Mouse (Mus musculus) embryonic fibroblast, embryonic 13.5 days (primary cell): ENCODE measurements around the gene Lamp5. TPM values are rescaled to one million over a fixed set of nuclear protein-coding genes. Genes with fewer than 3 reads are reported as not detected.

ENCODE experiments used
- H3K27ac ChIP-seq: 2 replicates; pipeline ENCODE4 v1.5.1; 2012; ENCODE audit warnings: low read length, control low read depth, inconsistent platforms; ENCODE audit not compliant: insufficient read depth
- H3K4me1 ChIP-seq: 2 replicates; pipeline ENCODE4 v1.6.1; 2011; ENCODE audit warnings: low read length; ENCODE audit not compliant: control insufficient read depth, insufficient read depth
- H3K4me3 ChIP-seq: 2 replicates; pipeline ENCODE4 v1.5.1; 2011; ENCODE audit warnings: mild to moderate bottlenecking, control low read depth, low read length; ENCODE audit not compliant: insufficient read depth
- CTCF ChIP-seq: IDR thresholded peaks from 2 replicates; pipeline ENCODE4 v1.5.1; 2011; ENCODE audit warnings: mild to moderate bottlenecking, control low read depth, low read length, moderate library complexity, borderline replicate concordance; ENCODE audit not compliant: insufficient read depth
- POLR2A ChIP-seq: IDR thresholded peaks from 2 replicates; pipeline ENCODE4 v1.6.1; 2011; ENCODE audit warnings: low read depth, mild to moderate bottlenecking, control low read depth, low read length, moderate library complexity
- polyA plus RNA-seq: library from polyadenylated mRNA; stranded (reverse); fragments of >200 nt; gene quantifications from 2 replicates; pipeline ENCODE4 v1.2.4, GENCODE M21; 2011; ENCODE audit warnings: low read depth; ENCODE audit not compliant: missing spikeins, insufficient read length

Gene Lamp5
- not detected in 2 replicates for polyA plus RNA-seq

DNA sequence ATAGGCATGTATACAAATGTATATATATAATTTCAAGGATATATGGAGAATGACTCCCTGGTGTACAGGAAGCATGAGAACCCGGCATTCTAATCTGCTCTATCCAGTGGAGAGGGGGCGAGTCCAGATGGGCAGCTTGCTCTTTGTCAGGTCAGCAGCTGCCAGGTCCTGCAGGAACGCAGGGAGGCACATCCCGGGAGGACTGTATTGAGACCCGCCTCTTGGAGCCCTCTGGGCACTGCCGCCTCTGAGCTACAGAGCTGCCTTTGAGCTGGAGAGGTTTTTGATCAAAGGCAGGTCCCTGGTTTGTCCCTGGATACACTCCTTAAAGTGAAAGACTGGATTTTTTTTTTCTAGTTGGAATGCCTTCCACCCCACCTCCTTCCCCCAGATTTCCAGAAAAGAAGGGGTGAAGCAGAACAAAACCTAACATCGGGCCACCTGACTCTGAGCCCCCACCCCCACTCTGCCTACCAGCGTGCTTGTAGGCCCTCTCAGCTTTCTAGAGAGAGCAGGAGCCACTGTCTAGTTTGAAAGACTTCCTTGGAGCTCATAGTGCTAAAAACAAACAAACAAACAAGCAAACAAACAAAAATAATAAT is at the start of gene Lamp5:
Gene Lamp5 (plus strand): TSS at position 552 of the 602 bp plus-strand sequence.
- no peak for TF ChIP-seq CTCF
- no peak for TF ChIP-seq POLR2A
- Histone ChIP-seq H3K4me3 (no peak within 1 kb of the TSS), H3K4me1 (no peaks in the 10 kb centered on the region), H3K27ac (no peak within 1 kb of the TSS)

- Histone ChIP-seq H3K4me1 (no peaks in the 10 kb centered on the region), H3K4me3 (no peak overlapping the region), H3K27ac (no peak overlapping the region)
- TF ChIP-seq POLR2A: no peak
- TF ChIP-seq CTCF: no peak
Observed at GRCm38 (mm10) chr2:136003836-136004235, 48.2 kb upstream of the Lamp5 start.

DNA sequence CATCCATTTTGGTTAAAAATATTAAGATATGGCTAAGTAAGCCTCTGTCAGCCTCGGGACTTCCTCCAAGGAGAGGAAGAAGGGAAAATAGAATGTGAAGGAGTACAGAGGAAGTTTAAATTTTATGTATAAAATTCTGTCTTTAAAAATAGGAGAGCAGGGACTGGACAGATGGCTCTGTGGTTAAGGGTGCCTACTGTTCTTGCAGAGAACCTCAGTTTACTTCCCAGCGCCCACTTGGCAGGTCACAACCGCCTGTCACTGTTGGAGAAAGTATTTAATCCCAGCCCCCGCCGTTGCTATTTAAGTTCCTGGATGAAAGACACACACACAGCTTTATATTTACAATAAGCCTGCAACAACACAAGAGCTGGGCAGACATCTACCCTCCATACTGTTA is 45.8 kb upstream of the Lamp5 start:
- H3K27ac ChIP-seq: no peak overlapping the region
- no peak overlapping the region for H3K4me3 ChIP-seq
- H3K4me1 ChIP-seq: no peaks in the 10 kb centered on the region
- TF ChIP-seq CTCF (no peak), POLR2A (no peak)

GRCm38 (mm10) chr2:136012759-136013158 is 39.3 kb upstream of the Lamp5 start:
- no peak overlapping the region for H3K4me3 ChIP-seq
- H3K4me1 ChIP-seq: no peaks in the 10 kb centered on the region
- no peak for TF ChIP-seq POLR2A
- no peak overlapping the region for H3K27ac ChIP-seq

- Histone ChIP-seq H3K4me3 (no peak overlapping the region), H3K27ac (no peak overlapping the region)
Observed at GRCm38 (mm10) chr2:136048464-136048863, 3.6 kb upstream of the Lamp5 start.

DNA sequence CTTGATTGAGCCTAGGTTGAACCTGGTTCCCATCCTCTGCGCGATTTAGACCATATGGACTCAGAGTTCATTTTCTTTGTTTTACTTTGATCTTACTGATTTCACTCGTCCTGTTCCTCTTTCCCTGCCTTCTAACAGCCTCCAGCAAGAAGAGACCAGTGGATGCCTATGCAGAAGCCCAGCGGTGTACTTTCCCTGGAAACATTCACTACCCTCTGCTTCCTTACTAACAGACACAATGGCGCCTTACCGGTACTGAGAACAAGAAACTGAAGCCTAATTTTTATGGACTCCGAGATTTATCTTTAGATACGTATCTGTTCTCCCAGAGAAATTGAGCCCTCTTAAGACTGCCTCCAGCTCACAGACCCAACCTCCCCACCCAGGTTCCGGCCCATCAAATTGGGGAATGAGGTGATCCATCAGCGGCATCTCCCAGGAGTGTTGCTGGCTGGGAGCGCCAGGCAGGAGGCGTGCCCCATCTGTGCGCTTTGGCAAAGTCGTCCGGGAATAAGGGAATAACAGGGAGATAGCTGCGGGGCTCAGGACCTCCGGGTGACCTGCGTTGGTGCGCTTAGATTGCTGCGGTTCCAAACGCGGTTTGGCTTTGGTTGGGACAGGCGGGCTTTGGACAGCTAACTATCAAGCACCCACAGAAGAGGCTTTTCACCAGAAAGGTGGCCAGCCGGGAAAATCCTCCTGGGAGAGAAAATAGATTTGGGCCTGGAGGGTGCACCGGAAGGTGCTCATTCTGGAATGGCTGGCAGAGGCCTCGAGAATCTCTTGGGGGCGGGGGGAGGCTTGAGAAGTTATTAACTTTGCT is 1.0 kb upstream of the Lamp5 start:
- H3K4me1 ChIP-seq: no peaks in the 10 kb centered on the region
- no peak overlapping the region for H3K4me3 ChIP-seq
- H3K27ac ChIP-seq: no peak overlapping the region
- no peak for TF ChIP-seq CTCF
- no peak for TF ChIP-seq POLR2A

More at GRCm38 (mm10) chr2:136048464-136048863, 3.6 kb upstream of the Lamp5 start:
- TF ChIP-seq CTCF (no peak), POLR2A (no peak)
- no peaks in the 10 kb centered on the region for H3K4me1 ChIP-seq

- H3K4me3 ChIP-seq: no peak overlapping the region
- TF ChIP-seq CTCF: no peak
- TF ChIP-seq POLR2A: no peak
Observed at GRCm38 (mm10) chr2:136057861-136058331, 5.9 kb downstream of the Lamp5 start.

GRCm38 (mm10) chr2:136058398-136058797 is 6.4 kb downstream of the Lamp5 start:
- Histone ChIP-seq H3K4me3 (no peak overlapping the region), H3K27ac (no peak overlapping the region), H3K4me1 (no peaks in the 10 kb centered on the region)
- no peak for TF ChIP-seq CTCF
- no peak for TF ChIP-seq POLR2A

More at GRCm38 (mm10) chr2:136057861-136058331, 5.9 kb downstream of the Lamp5 start:
- H3K4me1 ChIP-seq: no peaks in the 10 kb centered on the region
- H3K27ac ChIP-seq: no peak overlapping the region

- Histone ChIP-seq H3K27ac (no peak overlapping the region), H3K4me3 (no peak overlapping the region), H3K4me1 (no peaks in the 10 kb centered on the region)
- TF ChIP-seq POLR2A: no peak
- no peak for TF ChIP-seq CTCF
Observed at GRCm38 (mm10) chr2:136059029-136059669, 7.1 kb downstream of the Lamp5 start.
